Mouse (Mus musculus): Measurements from ENCODE around the gene Lrrtm3. TPM values are rescaled to one million over a fixed set of nuclear protein-coding genes. Genes with fewer than 3 reads are reported as not detected.

The Lrrtm3 gene
- not detected in 2 replicates for polyA plus RNA-seq (2012)

GRCm38 (mm10) chr10:64089680-64090460 lies at the start of gene Lrrtm3:
TSS of gene Lrrtm3 (minus strand) at chr10:64090277.
- no peak for TF ChIP-seq GATA1 (IDR thresholded peaks at IDR 0.05; ENCODE audit: low read length)

GRCm38 (mm10) chr10:64135481-64135880 lies 45.4 kb upstream of the Lrrtm3 start:
- TF ChIP-seq GATA1 (IDR thresholded peaks at IDR 0.05; ENCODE audit: low read length), result no peak

- no peak for TF ChIP-seq GATA1 (IDR thresholded peaks at IDR 0.05; ENCODE audit: low read length)
Measured at GRCm38 (mm10) chr10:64133461-64133860, 43.4 kb upstream of the Lrrtm3 start.

GRCm38 (mm10) chr10:64130397-64131150 lies 40.5 kb upstream of the Lrrtm3 start:
- TF ChIP-seq GATA1 (IDR thresholded peaks at IDR 0.05; ENCODE audit: low read length), result no peak

DNA sequence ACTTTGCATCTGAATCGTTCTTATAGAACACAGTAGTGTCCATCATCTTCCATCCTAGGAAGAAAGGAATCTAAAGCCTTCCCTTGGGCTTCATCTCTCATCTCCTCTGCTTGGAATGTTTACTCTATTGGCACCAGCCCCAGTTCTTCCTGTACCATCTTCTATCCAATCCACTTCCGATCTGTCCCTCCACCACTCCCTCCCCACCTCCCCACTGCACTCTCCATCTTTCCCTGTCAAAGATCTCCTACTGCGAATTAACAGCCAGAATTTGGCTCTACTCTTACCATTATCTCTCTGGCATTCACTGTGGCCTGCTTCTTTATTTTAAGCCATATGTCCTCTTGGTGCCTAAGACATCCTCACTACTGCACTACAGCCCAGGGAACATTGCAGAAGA lies 28.8 kb upstream of the Lrrtm3 start:
- TF ChIP-seq GATA1 (IDR thresholded peaks at IDR 0.05; ENCODE audit: low read length), result no peak

DNA sequence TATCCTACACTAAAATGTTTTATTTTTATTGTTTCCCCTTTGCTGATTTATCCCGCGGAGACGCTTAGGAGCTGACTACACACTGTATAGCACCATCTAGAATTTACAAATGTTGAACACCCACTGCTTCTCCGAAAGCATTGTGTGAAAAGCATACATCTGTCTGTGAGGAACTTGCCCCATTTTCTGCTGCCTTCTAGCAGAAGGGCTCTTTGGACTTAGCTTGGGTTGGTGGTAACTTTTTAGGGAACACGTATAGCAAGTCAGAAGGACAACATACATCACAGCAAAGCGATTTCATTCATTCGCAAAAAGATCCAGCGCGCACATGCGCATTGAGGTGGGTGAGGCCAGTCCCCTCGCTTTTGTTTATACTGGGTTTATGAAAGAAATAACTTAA lies 25.2 kb upstream of the Lrrtm3 start:
- TF ChIP-seq GATA1 (IDR thresholded peaks at IDR 0.05; ENCODE audit: low read length), result no peak

DNA sequence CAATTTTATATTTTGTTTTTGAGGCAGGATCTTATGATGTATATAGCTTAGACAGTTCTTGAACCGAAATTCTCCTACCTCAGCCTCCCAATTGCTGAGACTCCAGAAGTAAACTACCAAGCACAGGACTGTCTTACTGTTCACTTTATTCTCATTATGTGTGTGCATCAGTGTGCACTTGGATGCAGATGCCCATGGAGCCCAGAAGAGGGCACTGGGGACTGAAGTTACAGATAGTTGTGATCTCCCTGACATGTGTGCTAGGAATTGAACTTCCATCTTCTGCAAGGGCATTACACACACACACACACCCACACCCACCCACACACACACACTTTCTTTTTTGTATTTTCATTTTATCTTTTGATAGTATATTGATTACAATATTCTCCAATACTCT lies 6.5 kb upstream of the Lrrtm3 start:
- TF ChIP-seq GATA1 (IDR thresholded peaks at IDR 0.05; ENCODE audit: low read length), result no peak

GRCm38 (mm10) chr10:64088774-64089460 lies 1.2 kb downstream of the Lrrtm3 start:
- no peak for TF ChIP-seq GATA1 (IDR thresholded peaks at IDR 0.05; ENCODE audit: low read length)

- no peak for TF ChIP-seq GATA1 (IDR thresholded peaks at IDR 0.05; ENCODE audit: low read length)
Measured at GRCm38 (mm10) chr10:64087936-64088773, 1.9 kb downstream of the Lrrtm3 start.

DNA sequence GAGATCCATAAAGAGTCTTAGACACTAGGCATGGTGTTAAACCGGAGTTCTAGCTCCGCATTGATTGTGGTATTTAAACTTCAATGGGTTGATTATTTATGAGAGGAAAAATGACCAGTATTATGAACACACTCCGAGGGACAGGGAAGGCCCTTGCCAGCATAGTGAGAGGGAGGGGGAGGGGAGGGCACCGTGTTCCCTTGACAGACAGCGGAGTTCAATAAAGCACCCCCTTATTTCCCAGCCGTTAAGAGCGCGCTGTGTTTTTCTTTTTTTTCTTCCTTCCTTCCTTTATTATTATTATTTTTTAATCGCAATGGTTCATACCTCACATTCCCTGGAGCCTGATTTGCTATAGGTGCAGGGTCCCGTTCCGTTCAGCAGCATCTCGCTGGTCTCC lies 2.6 kb downstream of the Lrrtm3 start:
- TF ChIP-seq GATA1 (IDR thresholded peaks at IDR 0.05; ENCODE audit: low read length), result no peak

DNA sequence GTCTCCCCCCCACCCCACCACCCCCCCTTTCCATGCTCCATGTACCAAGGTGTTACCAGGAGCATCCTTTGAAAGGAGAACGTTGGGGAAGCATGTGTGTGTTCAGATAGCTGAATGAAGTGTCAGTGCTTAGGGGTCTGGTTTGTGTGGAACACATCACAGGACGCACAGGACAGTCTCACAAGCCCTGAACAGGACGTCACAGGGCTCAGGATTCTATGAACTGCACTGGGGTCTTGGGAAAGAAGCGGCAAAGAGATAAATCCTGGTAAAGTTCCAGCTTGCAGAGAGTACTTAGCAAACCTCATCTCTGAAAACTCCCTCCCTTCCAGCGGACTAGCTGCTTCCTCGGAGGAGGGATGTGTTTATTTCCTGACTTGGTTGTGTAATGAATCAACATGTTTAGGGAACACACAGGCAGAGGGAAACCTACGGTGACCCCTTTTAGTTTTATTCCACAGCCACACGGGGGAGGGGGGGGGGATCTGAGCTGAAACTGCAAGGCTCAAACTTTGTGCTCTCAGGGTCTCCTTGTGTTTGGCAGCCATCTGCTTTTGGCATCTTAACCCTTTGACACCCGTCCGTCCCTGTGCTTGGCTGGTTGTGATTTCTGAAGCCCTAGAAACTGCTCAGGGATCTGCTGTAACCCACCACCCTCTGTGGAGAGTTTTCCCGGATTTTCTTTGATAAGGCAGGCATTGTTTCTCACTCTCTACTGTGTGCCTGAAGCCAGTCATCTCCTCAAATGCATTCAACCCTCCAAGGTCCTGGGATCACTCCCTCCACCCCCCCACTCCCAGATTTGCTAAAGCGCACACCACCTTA lies 3.3 kb downstream of the Lrrtm3 start:
- TF ChIP-seq GATA1 (IDR thresholded peaks at IDR 0.05; ENCODE audit: low read length), result no peak

DNA sequence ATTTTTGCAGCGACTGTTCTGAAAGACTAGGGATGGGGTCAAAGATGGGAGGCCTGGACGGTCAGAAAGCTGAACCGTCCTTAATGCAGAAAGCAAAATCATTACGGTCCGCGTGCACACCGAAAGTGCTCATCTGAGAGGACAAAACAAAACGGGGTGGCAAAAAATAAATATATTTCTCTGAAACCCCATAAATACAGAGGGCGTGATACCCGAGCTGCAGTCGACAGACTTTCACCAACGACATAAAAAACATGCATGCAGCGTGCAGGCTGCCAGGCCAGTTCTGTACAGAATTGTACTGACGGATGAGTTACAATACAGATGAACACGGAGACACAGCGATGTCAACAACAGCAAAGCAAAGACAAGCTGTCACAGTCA lies 3.9 kb downstream of the Lrrtm3 start:
- TF ChIP-seq GATA1 (IDR thresholded peaks at IDR 0.05; ENCODE audit: low read length), result no peak

DNA sequence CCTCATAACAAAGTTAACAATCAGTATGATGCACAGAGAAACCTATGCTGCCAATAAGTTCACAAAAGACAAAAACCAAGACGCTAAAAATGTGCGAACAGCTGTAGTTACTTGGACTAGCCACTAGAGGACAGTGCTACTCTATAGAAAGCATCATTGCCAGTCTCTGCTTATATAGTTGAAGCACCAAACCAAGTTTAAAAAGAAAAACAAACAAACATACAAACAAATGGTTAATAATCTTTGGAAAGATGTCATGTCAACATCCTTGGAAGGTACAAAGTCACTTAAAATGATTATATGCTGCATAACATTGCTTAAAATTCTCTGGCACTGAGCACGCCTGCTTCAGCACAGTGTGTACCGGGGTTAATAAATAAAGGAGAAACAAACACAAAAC lies 5.6 kb downstream of the Lrrtm3 start:
- no peak for TF ChIP-seq GATA1 (IDR thresholded peaks at IDR 0.05; ENCODE audit: low read length)

GRCm38 (mm10) chr10:64083813-64084212 lies 6.3 kb downstream of the Lrrtm3 start:
- TF ChIP-seq GATA1 (IDR thresholded peaks at IDR 0.05; ENCODE audit: low read length), result no peak
